Mouse (Mus musculus): Measurements from ENCODE around the gene Ctbp2. TPM values are rescaled to one million over a fixed set of nuclear protein-coding genes. Genes with fewer than 3 reads are reported as not detected.
A peak's percentile ranks its signal among the peaks of the same experiment; 100 is the strongest.

Ctbp2 gene
- polyA plus RNA-seq, 1 experiment from 2014 or later, result 72.6 TPM

DNA sequence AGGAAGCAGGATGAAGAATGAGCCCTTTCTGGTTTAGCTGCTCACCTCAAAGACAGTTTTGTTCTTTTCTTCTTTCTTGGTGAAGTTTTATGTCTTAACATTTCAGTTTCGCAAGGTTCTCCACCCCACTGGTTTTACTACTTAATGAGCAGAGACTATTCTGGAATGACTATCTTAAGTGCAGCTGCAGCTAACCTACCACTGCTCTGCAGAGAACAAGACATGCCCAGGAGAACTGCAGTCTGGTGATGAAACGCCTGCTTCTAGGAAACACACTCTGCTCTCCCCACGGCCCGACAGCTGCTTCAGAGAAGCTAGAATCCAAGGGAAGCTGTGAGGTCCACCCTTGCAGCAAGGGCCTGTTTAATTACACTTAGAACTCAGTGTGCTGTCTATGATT, 79.4 kb downstream of the Ctbp2 start:
- Histone ChIP-seq H3K4me2 (replicated peaks) (no peak overlapping the region), H3K9ac (no peak overlapping the region), H3K27ac (no peak overlapping the region), H3K4me1 (replicated peaks; ENCODE audit: control insufficient read depth, insufficient read depth, low read length) (peaks cover 12% of the 10 kb centered on the region), H3K4me3 (replicated peaks; ENCODE audit: low read length) (no peak overlapping the region), H3K36me3 (replicated peaks; ENCODE audit: control insufficient read depth, insufficient read depth) (no peaks in the 10 kb centered on the region), H3K27me3 (ENCODE audit: control insufficient read depth, insufficient read depth, low read length) (no peaks in the 10 kb centered on the region), H3K9me3 (ENCODE audit: control insufficient read depth, low read length) (no peaks in the 10 kb centered on the region)
- 77% methylated on average over 4 of the region's 4 CpGs for WGBS
- DNase-seq (ENCODE audit: low spot score) (no peak), ATAC-seq (ENCODE audit: low FRiP score) (no peak)

DNA sequence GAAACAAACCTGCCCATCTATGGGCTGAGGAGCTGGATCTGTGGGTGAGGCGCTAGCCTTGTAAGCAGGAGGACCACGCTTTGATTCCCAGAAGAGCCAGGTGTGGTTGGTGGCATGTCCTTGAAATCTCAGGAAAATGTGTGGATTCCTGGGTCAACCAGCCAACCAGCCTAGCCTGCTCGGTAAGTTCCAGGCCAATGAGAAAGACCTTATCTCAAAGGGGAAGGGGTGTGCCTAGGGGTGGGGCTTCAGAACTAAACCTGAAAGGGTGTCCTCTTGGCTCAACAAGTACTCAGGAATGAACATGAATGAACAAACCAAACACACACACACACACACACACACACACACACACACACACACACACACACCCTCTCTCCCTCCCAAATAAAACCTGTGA, 82.4 kb downstream of the Ctbp2 start:
- DNase-seq (ENCODE audit: low spot score) (no peak), ATAC-seq (ENCODE audit: low FRiP score) (no peak)
- 89% methylated on average over 3 of the region's 3 CpGs for WGBS
- Histone ChIP-seq H3K27me3 (ENCODE audit: control insufficient read depth, insufficient read depth, low read length) (no peaks in the 10 kb centered on the region), H3K9me3 (ENCODE audit: control insufficient read depth, low read length) (no peaks in the 10 kb centered on the region), H3K9ac (no peak overlapping the region), H3K4me2 (replicated peaks) (no peak overlapping the region), H3K4me3 (replicated peaks; ENCODE audit: low read length) (no peak overlapping the region), H3K27ac (no peak overlapping the region), H3K4me1 (replicated peaks; ENCODE audit: control insufficient read depth, insufficient read depth, low read length) (peaks cover 7% of the 10 kb centered on the region; the same call in 1 of the 2 replicates), H3K36me3 (replicated peaks; ENCODE audit: control insufficient read depth, insufficient read depth) (no peaks in the 10 kb centered on the region)

DNA sequence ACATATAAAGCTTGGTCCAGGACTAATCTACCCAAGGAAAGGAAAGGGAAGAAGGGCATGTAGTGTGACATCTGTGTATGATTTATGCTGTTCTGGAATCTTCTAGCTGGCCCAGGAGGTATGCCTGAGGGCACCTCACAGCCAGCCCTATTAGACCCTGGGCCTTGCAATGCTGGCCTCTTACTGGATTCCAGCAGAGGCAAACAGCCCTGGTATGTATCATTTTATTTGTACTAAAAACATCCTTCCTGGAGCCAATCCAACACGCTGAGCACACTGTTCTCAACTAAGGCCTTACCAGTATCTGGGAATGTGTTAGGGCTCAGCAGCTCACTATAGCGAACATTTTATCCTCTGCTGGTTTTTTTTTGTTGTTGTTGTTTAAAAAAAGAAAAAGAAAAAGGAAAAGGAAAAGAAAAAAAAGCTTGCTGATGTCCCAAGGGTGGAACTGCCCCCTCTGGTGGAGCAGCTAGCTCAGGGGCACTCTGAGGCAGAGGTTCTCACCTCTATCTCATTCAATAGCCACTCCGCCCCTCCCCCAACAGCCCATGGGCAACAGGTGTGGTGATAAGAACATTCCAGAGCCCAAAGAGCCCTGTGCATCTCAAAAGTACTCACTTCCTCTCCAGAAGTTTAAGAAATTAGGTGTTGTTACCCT, 83.3 kb downstream of the Ctbp2 start:
- WGBS, result 85% methylated on average over 3 of the region's 3 CpGs
- ATAC-seq (ENCODE audit: low FRiP score), result no peak
- H3K9me3 ChIP-seq (ENCODE audit: control insufficient read depth, low read length), result no peaks in the 10 kb centered on the region
- H3K4me3 ChIP-seq (replicated peaks; ENCODE audit: low read length), result no peak overlapping the region
- no peak overlapping the region for H3K9ac ChIP-seq
- H3K36me3 ChIP-seq (replicated peaks; ENCODE audit: control insufficient read depth, insufficient read depth), result no peaks in the 10 kb centered on the region
- H3K27me3 ChIP-seq (ENCODE audit: control insufficient read depth, insufficient read depth, low read length), result no peaks in the 10 kb centered on the region
- no peak overlapping the region for H3K27ac ChIP-seq
- H3K4me2 ChIP-seq (replicated peaks), result no peak overlapping the region
- peaks cover 7% of the 10 kb centered on the region; the same call in 1 of the 2 replicates for H3K4me1 ChIP-seq (replicated peaks; ENCODE audit: control insufficient read depth, insufficient read depth, low read length)
- DNase-seq (ENCODE audit: low spot score), result no peak

DNA sequence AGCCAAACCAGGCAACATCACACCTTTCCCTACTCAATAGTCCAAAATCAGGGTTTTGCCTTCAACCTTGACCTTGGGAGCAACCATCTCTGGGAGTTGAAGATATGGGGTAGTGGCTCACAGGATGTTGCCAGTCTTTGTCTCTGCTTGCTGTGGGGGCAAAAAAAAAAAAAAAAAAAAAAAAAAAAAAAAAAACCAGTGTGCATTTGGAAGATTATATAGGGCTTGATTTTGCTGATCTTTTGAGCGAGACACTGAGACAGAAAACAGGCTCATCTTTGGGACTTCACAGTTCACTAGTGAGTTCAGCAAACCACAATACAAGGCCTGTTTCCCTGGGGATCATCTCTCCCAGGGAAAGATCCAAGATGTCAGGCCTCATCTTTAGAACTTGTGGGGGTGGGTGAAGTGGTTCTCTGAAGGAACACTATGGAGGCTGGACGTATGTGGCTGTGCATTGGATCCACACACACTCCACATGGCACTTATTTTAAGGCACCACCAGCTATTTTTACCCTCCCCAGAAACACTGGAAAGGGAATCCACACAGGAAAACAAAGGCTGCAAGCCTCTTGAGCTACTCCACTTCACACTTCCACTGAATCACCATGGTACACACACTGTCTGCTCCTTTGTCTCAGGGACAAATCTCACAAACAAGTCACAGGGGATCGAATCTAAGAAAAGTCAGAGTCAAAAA, 84.4 kb downstream of the Ctbp2 start:
- H3K36me3 ChIP-seq (replicated peaks; ENCODE audit: control insufficient read depth, insufficient read depth), result no peaks in the 10 kb centered on the region
- DNase-seq (ENCODE audit: low spot score), result no peak
- H3K9ac ChIP-seq, result no peak overlapping the region
- no peak overlapping the region for H3K4me3 ChIP-seq (replicated peaks; ENCODE audit: low read length)
- no peaks in the 10 kb centered on the region for H3K27me3 ChIP-seq (ENCODE audit: control insufficient read depth, insufficient read depth, low read length)
- no peaks in the 10 kb centered on the region for H3K9me3 ChIP-seq (ENCODE audit: control insufficient read depth, low read length)
- no peak overlapping the region for H3K4me2 ChIP-seq (replicated peaks)
- 87% methylated on average over 3 of the region's 3 CpGs for WGBS
- ATAC-seq (ENCODE audit: low FRiP score), result no peak
- no peak overlapping the region for H3K27ac ChIP-seq
- peaks cover 11% of the 10 kb centered on the region; the same call in 1 of the 2 replicates for H3K4me1 ChIP-seq (replicated peaks; ENCODE audit: control insufficient read depth, insufficient read depth, low read length)

DNA sequence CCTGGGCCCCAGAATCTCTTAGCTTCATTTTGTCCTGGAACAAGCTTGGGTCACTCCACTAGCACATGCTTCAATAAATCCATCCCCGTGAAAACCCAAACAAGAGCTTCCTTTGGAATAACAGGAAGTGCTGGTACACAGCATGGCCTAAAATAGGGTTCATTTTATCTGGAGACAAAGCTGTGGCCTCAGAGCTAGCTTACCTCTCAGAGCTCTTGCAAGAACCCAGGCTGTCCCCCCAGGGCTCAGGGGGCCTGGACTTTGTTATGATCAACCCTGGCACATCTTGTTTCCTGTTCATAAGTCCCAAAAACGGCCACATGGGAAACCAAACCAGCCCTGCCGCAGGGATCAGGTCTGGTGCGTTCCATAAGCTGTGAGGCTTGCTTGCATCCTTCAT, 86.5 kb downstream of the Ctbp2 start:
- ATAC-seq (ENCODE audit: low FRiP score) (no peak), DNase-seq (ENCODE audit: low spot score) (no peak)
- Histone ChIP-seq H3K27ac (no peak overlapping the region), H3K4me1 (replicated peaks; ENCODE audit: control insufficient read depth, insufficient read depth, low read length) (peaks cover 27% of the 10 kb centered on the region), H3K4me2 (replicated peaks) (no peak overlapping the region), H3K27me3 (ENCODE audit: control insufficient read depth, insufficient read depth, low read length) (no peaks in the 10 kb centered on the region), H3K9ac (no peak overlapping the region), H3K36me3 (replicated peaks; ENCODE audit: control insufficient read depth, insufficient read depth) (no peaks in the 10 kb centered on the region), H3K4me3 (replicated peaks; ENCODE audit: low read length) (no peak overlapping the region), H3K9me3 (ENCODE audit: control insufficient read depth, low read length) (no peaks in the 10 kb centered on the region)
- 57% methylated on average over 4 of the region's 4 CpGs for WGBS

DNA sequence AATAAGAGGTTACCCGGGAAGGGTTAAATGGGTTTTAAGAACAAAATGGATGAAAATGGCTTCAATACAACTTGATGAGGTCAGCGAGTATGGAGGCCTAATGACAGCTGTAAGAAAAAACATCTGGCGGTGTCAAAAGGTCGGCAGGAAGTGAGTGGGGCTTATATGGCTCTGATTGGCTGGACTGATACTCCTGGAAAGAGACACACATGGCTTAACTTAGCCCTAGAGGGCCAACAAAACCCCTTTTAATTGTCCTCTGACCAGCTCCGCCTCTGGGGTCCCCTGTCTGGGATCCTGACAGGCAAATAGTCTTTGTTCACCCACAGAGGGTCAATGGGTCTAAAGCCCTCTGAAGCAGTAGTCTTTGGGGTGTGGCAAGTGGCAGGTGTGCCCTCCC, 86.9 kb downstream of the Ctbp2 start:
- Histone ChIP-seq H3K9me3 (ENCODE audit: control insufficient read depth, low read length) (no peaks in the 10 kb centered on the region), H3K4me1 (replicated peaks; ENCODE audit: control insufficient read depth, insufficient read depth, low read length) (peaks cover 27% of the 10 kb centered on the region), H3K4me2 (replicated peaks) (no peak overlapping the region), H3K27ac (no peak overlapping the region), H3K27me3 (ENCODE audit: control insufficient read depth, insufficient read depth, low read length) (no peaks in the 10 kb centered on the region), H3K9ac (no peak overlapping the region), H3K4me3 (replicated peaks; ENCODE audit: low read length) (no peak overlapping the region), H3K36me3 (replicated peaks; ENCODE audit: control insufficient read depth, insufficient read depth) (no peaks in the 10 kb centered on the region)
- 46% methylated on average over 5 of the region's 5 CpGs for WGBS
- ATAC-seq (ENCODE audit: low FRiP score) (no peak), DNase-seq (ENCODE audit: low spot score) (no peak)

DNA sequence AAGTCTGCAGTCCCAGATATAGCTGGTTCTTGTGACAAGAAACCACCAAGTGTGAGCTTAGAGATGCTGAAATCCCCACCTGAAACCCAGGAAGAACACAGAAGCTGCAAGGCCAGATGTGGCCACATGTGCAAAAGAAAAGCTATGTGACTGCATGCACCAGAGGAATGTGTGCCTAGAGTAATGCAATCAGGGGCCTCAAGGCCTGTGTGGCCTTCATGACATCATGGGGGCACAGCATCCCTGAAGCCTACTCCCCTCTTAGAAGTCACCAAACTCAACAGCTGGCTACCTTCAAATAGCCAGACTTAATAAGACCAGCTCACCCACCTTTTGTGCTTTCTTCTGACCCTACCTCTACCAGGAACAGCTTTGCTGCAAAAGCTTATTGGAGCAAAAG, 88.3 kb downstream of the Ctbp2 start:
- ATAC-seq (ENCODE audit: low FRiP score), result no peak
- Histone ChIP-seq H3K4me1 (replicated peaks; ENCODE audit: control insufficient read depth, insufficient read depth, low read length) (peaks cover 27% of the 10 kb centered on the region), H3K9me3 (ENCODE audit: control insufficient read depth, low read length) (no peaks in the 10 kb centered on the region), H3K4me3 (replicated peaks; ENCODE audit: low read length) (no peak overlapping the region), H3K27me3 (ENCODE audit: control insufficient read depth, insufficient read depth, low read length) (no peaks in the 10 kb centered on the region), H3K4me2 (replicated peaks) (no peak overlapping the region), H3K27ac (no peak overlapping the region), H3K36me3 (replicated peaks; ENCODE audit: control insufficient read depth, insufficient read depth) (no peaks in the 10 kb centered on the region), H3K9ac (no peak overlapping the region)
- no peak for DNase-seq (ENCODE audit: low spot score)

DNA sequence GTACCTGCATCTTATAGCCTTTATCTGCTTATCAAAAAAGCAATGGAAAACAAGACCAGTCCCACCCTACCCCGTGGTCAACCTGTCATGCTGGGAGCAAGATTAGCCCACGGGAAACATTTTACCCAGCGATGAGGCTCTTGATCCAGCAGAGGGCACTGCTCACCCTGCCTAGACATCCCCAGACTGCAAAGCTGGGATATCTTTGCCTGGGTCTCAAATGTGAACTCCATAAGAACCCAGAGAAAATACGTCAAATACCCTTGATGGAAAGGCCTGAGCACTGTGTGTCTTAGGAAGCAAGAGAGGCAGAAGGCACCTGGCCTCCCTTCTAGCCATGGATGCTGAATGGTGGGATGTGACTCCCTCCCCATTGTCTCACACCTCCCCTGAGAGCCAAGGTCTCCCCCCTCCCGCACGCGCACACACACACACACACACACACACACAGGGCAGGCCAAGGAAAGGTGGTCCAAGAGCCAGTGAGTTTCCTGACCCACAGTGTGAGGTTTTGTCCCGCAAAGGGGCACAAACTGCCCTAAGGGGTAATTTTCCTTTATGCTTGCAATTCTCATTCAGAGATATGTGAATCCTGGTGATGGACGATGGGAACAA, 91.5 kb downstream of the Ctbp2 start:
- H3K4me1 ChIP-seq (replicated peaks; ENCODE audit: control insufficient read depth, insufficient read depth, low read length), result peaks cover 20% of the 10 kb centered on the region
- no peaks in the 10 kb centered on the region for H3K27me3 ChIP-seq (ENCODE audit: control insufficient read depth, insufficient read depth, low read length)
- no peaks in the 10 kb centered on the region for H3K9me3 ChIP-seq (ENCODE audit: control insufficient read depth, low read length)
- ATAC-seq (ENCODE audit: low FRiP score), result peak; percentile 74
- no peaks in the 10 kb centered on the region for H3K36me3 ChIP-seq (replicated peaks; ENCODE audit: control insufficient read depth, insufficient read depth)
- no peak overlapping the region for H3K4me3 ChIP-seq (replicated peaks; ENCODE audit: low read length)
- DNase-seq (ENCODE audit: low spot score), result peak; percentile 80
- no peak overlapping the region for H3K9ac ChIP-seq
- H3K27ac ChIP-seq, result no peak overlapping the region
- no peak overlapping the region for H3K4me2 ChIP-seq (replicated peaks)
- 42% methylated on average over 9 of the region's 9 CpGs for WGBS

DNA sequence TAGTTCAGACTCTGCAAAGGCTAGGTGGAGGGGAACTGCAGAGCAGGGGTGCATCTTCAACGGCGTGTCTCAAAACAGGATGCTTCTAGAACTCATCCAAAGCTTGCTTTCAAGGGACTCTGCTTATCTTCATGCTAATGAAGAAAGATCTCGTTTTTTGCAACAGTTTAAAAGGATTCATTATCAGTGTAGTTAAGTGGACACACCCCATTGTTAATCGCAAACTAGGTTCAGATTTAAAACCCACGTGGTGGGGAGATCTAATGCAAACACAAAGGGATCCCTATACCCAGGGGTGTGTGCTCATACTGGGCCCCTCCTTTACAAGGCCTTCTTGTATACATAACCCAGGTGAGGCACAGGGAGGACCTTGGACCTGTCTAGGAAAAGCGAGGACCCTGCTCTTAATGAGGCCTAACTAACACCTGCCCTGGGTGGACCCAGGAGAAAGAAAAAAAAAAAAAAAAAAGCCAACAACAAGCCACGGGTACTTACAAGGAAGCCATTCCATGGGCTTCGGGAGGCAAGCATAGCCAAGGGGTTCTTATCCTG, 94.6 kb downstream of the Ctbp2 start:
- Histone ChIP-seq H3K4me3 (replicated peaks; ENCODE audit: low read length) (no peak overlapping the region), H3K9ac (no peak overlapping the region), H3K4me1 (replicated peaks; ENCODE audit: control insufficient read depth, insufficient read depth, low read length) (peaks cover 16% of the 10 kb centered on the region), H3K27ac (no peak overlapping the region), H3K9me3 (ENCODE audit: control insufficient read depth, low read length) (no peaks in the 10 kb centered on the region), H3K36me3 (replicated peaks; ENCODE audit: control insufficient read depth, insufficient read depth) (no peaks in the 10 kb centered on the region), H3K4me2 (replicated peaks) (no peak overlapping the region), H3K27me3 (ENCODE audit: control insufficient read depth, insufficient read depth, low read length) (no peaks in the 10 kb centered on the region)
- no peak for DNase-seq (ENCODE audit: low spot score)
- no peak for ATAC-seq (ENCODE audit: low FRiP score)
- WGBS, result 88% methylated on average over 8 of the region's 8 CpGs
